Mouse (Mus musculus): ENCODE data around the gene Nhp2. TPM values are rescaled to one million over a fixed set of nuclear protein-coding genes. Genes with fewer than 3 reads are reported as not detected.
"Not testable (repeated sequence)": the region's sequence is repeated elsewhere in the genome, so short reads cannot be mapped to it uniquely, and the experiment has no call there.

The Nhp2 gene
- polyA plus RNA-seq, 1 experiment from 2014 or later = 174 TPM

GRCm38 (mm10) chr11:51661867-51662365 is 42.4 kb downstream of the Nhp2 start:
- Histone ChIP-seq H3K36me3 (ENCODE audit: control insufficient read depth, insufficient read depth, low read length) (no peaks in the 10 kb centered on the region), H3K4me3 (ENCODE audit: low read depth, low read length) (no peak overlapping the region), H3K9me3 (ENCODE audit: control insufficient read depth, low read depth, low read length) (no peaks in the 10 kb centered on the region), H3K4me1 (ENCODE audit: control insufficient read depth, insufficient read depth, low read length) (no peaks in the 10 kb centered on the region), H3K27me3 (ENCODE audit: control insufficient read depth, insufficient read depth, low read length) (no peaks in the 10 kb centered on the region), H3K9ac (replicated peaks; ENCODE audit: low read depth, low read length) (no peak overlapping the region), H3K27ac (ENCODE audit: low read length) (no peak overlapping the region), H3K4me2 (replicated peaks; ENCODE audit: low read depth, low read length) (no peak overlapping the region)
- 88% methylated on average over 16 of the region's 16 CpGs for WGBS
- no peak for ATAC-seq (ENCODE audit: insufficient number of reproducible peaks, insufficient read depth, low FRiP score, low read depth)

DNA sequence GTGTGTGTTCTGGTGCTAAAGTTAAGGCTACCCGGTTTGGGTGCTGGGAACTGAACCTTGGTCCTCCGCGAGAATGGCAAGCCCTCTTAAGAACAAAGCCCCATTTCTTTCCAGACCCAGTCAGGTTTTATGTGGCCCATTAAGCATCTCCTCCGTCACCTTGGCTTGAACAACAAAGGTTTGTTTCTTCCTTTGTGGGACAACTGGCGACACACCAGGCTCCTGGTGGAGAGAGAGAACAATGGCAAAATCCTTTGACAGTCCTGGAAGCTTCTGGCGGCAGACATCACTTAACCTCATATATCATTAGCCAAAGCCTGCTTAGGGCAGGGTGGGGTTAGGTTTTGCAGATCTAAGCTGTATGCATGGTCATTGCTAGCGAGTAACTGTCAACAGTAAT is 43.1 kb downstream of the Nhp2 start:
- Histone ChIP-seq H3K27me3 (ENCODE audit: control insufficient read depth, insufficient read depth, low read length) (no peaks in the 10 kb centered on the region), H3K4me1 (ENCODE audit: control insufficient read depth, insufficient read depth, low read length) (no peaks in the 10 kb centered on the region), H3K4me2 (replicated peaks; ENCODE audit: low read depth, low read length) (no peak overlapping the region), H3K4me3 (ENCODE audit: low read depth, low read length) (no peak overlapping the region), H3K9ac (replicated peaks; ENCODE audit: low read depth, low read length) (no peak overlapping the region), H3K9me3 (ENCODE audit: control insufficient read depth, low read depth, low read length) (no peaks in the 10 kb centered on the region), H3K27ac (ENCODE audit: low read length) (no peak overlapping the region), H3K36me3 (ENCODE audit: control insufficient read depth, insufficient read depth, low read length) (no peaks in the 10 kb centered on the region)
- ATAC-seq (ENCODE audit: insufficient number of reproducible peaks, insufficient read depth, low FRiP score, low read depth) = no peak
- WGBS = 82% methylated on average over 7 of the region's 7 CpGs

GRCm38 (mm10) chr11:51664747-51665146 is 45.2 kb downstream of the Nhp2 start:
- not testable (repeated sequence) for H3K4me3 ChIP-seq (ENCODE audit: low read depth, low read length); H3K4me1 ChIP-seq (ENCODE audit: control insufficient read depth, insufficient read depth, low read length); H3K9me3 ChIP-seq (ENCODE audit: control insufficient read depth, low read depth, low read length); H3K27me3 ChIP-seq (ENCODE audit: control insufficient read depth, insufficient read depth, low read length); ATAC-seq (ENCODE audit: insufficient number of reproducible peaks, insufficient read depth, low FRiP score, low read depth); H3K9ac ChIP-seq (replicated peaks; ENCODE audit: low read depth, low read length); H3K4me2 ChIP-seq (replicated peaks; ENCODE audit: low read depth, low read length); H3K27ac ChIP-seq (ENCODE audit: low read length); H3K36me3 ChIP-seq (ENCODE audit: control insufficient read depth, insufficient read depth, low read length)
- 94% methylated on average over 7 of the region's 7 CpGs for WGBS

GRCm38 (mm10) chr11:51670846-51671245 is 51.3 kb downstream of the Nhp2 start:
- no peaks in the 10 kb centered on the region for H3K4me1 ChIP-seq (ENCODE audit: control insufficient read depth, insufficient read depth, low read length)
- no peaks in the 10 kb centered on the region for H3K36me3 ChIP-seq (ENCODE audit: control insufficient read depth, insufficient read depth, low read length)
- ATAC-seq (ENCODE audit: insufficient number of reproducible peaks, insufficient read depth, low FRiP score, low read depth) = no peak
- H3K4me2 ChIP-seq (replicated peaks; ENCODE audit: low read depth, low read length) = no peak overlapping the region
- H3K27me3 ChIP-seq (ENCODE audit: control insufficient read depth, insufficient read depth, low read length) = no peaks in the 10 kb centered on the region
- WGBS = 97% methylated on average over 7 of the region's 7 CpGs
- H3K27ac ChIP-seq (ENCODE audit: low read length) = no peak overlapping the region
- H3K4me3 ChIP-seq (ENCODE audit: low read depth, low read length) = no peak overlapping the region
- H3K9ac ChIP-seq (replicated peaks; ENCODE audit: low read depth, low read length) = no peak overlapping the region
- no peaks in the 10 kb centered on the region for H3K9me3 ChIP-seq (ENCODE audit: control insufficient read depth, low read depth, low read length)

DNA sequence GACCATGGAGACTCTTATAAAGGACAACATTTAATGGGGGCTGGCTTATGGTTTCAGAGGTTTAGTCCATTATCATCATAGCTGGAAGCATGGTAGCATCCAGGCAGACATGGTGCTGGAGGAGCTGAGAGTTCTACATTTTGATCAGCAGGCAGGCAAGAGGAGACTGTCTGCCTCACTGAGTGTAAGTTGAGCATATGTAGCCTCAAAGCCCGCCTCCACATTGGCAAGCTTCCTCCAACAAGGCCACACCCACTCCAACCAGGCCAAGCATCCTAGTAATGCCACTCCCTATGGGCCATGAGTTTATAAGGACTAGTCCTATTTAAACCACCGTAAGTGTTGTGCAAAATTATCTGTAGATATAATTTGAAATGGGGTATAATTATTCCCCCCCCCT is 51.8 kb downstream of the Nhp2 start:
- no peak for ATAC-seq (ENCODE audit: insufficient number of reproducible peaks, insufficient read depth, low FRiP score, low read depth)
- Histone ChIP-seq H3K9me3 (ENCODE audit: control insufficient read depth, low read depth, low read length) (no peaks in the 10 kb centered on the region), H3K36me3 (ENCODE audit: control insufficient read depth, insufficient read depth, low read length) (no peaks in the 10 kb centered on the region), H3K9ac (replicated peaks; ENCODE audit: low read depth, low read length) (no peak overlapping the region), H3K27ac (ENCODE audit: low read length) (no peak overlapping the region), H3K27me3 (ENCODE audit: control insufficient read depth, insufficient read depth, low read length) (no peaks in the 10 kb centered on the region), H3K4me2 (replicated peaks; ENCODE audit: low read depth, low read length) (no peak overlapping the region), H3K4me1 (ENCODE audit: control insufficient read depth, insufficient read depth, low read length) (no peaks in the 10 kb centered on the region), H3K4me3 (ENCODE audit: low read depth, low read length) (no peak overlapping the region)
- 82% methylated on average over 2 of the region's 2 CpGs for WGBS

- H3K4me3 ChIP-seq (ENCODE audit: low read depth, low read length) = no peak overlapping the region
- 79% methylated on average over 9 of the region's 9 CpGs for WGBS
These were observed 53.8 kb downstream of the Nhp2 start for GRCm38 (mm10) chr11:51673291-51673690.

More at GRCm38 (mm10) chr11:51673291-51673690, 53.8 kb downstream of the Nhp2 start:
- no peak for ATAC-seq (ENCODE audit: insufficient number of reproducible peaks, insufficient read depth, low FRiP score, low read depth)
- H3K4me2 ChIP-seq (replicated peaks; ENCODE audit: low read depth, low read length) = no peak overlapping the region
- H3K9ac ChIP-seq (replicated peaks; ENCODE audit: low read depth, low read length) = no peak overlapping the region
- no peaks in the 10 kb centered on the region for H3K36me3 ChIP-seq (ENCODE audit: control insufficient read depth, insufficient read depth, low read length)
- H3K27me3 ChIP-seq (ENCODE audit: control insufficient read depth, insufficient read depth, low read length) = no peaks in the 10 kb centered on the region
- no peak overlapping the region for H3K27ac ChIP-seq (ENCODE audit: low read length)
- H3K9me3 ChIP-seq (ENCODE audit: control insufficient read depth, low read depth, low read length) = no peaks in the 10 kb centered on the region
- no peaks in the 10 kb centered on the region for H3K4me1 ChIP-seq (ENCODE audit: control insufficient read depth, insufficient read depth, low read length)

Other genes with a start within 250 kb of the Nhp2 start
- 19.0 and 21.8 TPM in 2 replicates for gene Phykpl, start 35.0 kb upstream of the Nhp2 start, polyA plus RNA-seq (2014; fragmentation: Nextera tagmentation; extraction: Ambion mirVana)
- 474 and 532 TPM in 2 replicates for gene Hnrnpab, start 12.9 kb upstream of the Nhp2 start, polyA plus RNA-seq (2014; fragmentation: Nextera tagmentation; extraction: Ambion mirVana)
- 42.6 and 47.8 TPM in 2 replicates for gene Rmnd5b, start 16.2 kb downstream of the Nhp2 start, polyA plus RNA-seq (2014; fragmentation: Nextera tagmentation; extraction: Ambion mirVana)
- 12.7 and 13.4 TPM in 2 replicates for gene N4bp3, start 31.1 kb downstream of the Nhp2 start, polyA plus RNA-seq (2014; fragmentation: Nextera tagmentation; extraction: Ambion mirVana)
- gene D930048N14Rik, start 31.2 kb downstream of the Nhp2 start, polyA plus RNA-seq (2014; fragmentation: Nextera tagmentation; extraction: Ambion mirVana) = 5.2 and 6.3 TPM in 2 replicates
- gene 0610009B22Rik, start 69.1 kb downstream of the Nhp2 start, polyA plus RNA-seq (2014; fragmentation: Nextera tagmentation; extraction: Ambion mirVana) = 78.1 and 89.0 TPM in 2 replicates
- 19.0 and 19.7 TPM in 2 replicates for gene Sec24a, start 143.9 kb downstream of the Nhp2 start, polyA plus RNA-seq (2014; fragmentation: Nextera tagmentation; extraction: Ambion mirVana)
- gene Sar1b, start 144.0 kb downstream of the Nhp2 start, polyA plus RNA-seq (2014; fragmentation: Nextera tagmentation; extraction: Ambion mirVana) = 109 and 111 TPM in 2 replicates
- 1.5 and 1.8 TPM in 2 replicates for gene Jade2, start 237.9 kb downstream of the Nhp2 start, polyA plus RNA-seq (2014; fragmentation: Nextera tagmentation; extraction: Ambion mirVana)